Mouse (Mus musculus) liver, postnatal 0 days (tissue): Measurements from ENCODE around the gene Brwd1. TPM values are rescaled to one million over a fixed set of nuclear protein-coding genes. Genes with fewer than 3 reads are reported as not detected.
"Not testable (repeated sequence)": the region's sequence is repeated elsewhere in the genome, so short reads cannot be mapped to it uniquely, and the experiment has no call there.

Experiments used
- ATAC-seq: fragments of 200-750 bp; cut with Nextera tagmentation; 2 replicates; pipeline ENCODE4 v1.8.0; 2017; ENCODE audit warnings: mild to moderate bottlenecking, moderate library complexity
- DNase-seq: peaks from one replicate; pipeline ENCODE4 v3.0.0-alpha.2; 2016
- H3K27ac ChIP-seq: fragments of 300-500 bp; sonication (generic); 2 replicates; pipeline ENCODE4 v1.5.1; 2014; ENCODE audit warnings: antibody characterized with exemption, moderate library complexity, mild to moderate bottlenecking, low read depth
- H3K27me3 ChIP-seq: fragments of 300-500 bp; sonication (generic); 2 replicates; pipeline ENCODE4 v1.6.1; 2014; ENCODE audit warnings: low read length, control low read depth, mixed read lengths; ENCODE audit not compliant: insufficient read depth
- H3K36me3 ChIP-seq: fragments of 300-500 bp; sonication (generic); replicated peaks from 2 replicates; pipeline ENCODE4 v1.6.1; 2014; ENCODE audit warnings: mild to moderate bottlenecking, control low read depth, low read length, moderate library complexity, mixed read lengths; ENCODE audit not compliant: insufficient read depth
- H3K4me1 ChIP-seq: fragments of 300-500 bp; sonication (generic); 2 replicates; pipeline ENCODE4 v1.6.1; 2014; ENCODE audit warnings: antibody characterized with exemption, mild to moderate bottlenecking, control low read depth; ENCODE audit not compliant: insufficient read depth
- H3K4me2 ChIP-seq: fragments of 300-500 bp; sonication (generic); 2 replicates; pipeline ENCODE4 v1.6.1; 2014; ENCODE audit warnings: low read depth, mild to moderate bottlenecking, low read length, moderate library complexity, mixed read lengths
- H3K4me3 ChIP-seq: fragments of 300-500 bp; sonication (generic); 2 replicates; pipeline ENCODE4 v1.5.1; 2014; ENCODE audit warnings: low read depth, low read length
- H3K9ac ChIP-seq: fragments of 300-500 bp; sonication (generic); replicated peaks from 2 replicates; pipeline ENCODE4 v1.6.1; 2014; ENCODE audit warnings: mild to moderate bottlenecking, moderate library complexity
- H3K9me3 ChIP-seq: fragments of 300-500 bp; sonication (generic); 2 replicates; pipeline ENCODE4 v1.6.1; 2016; ENCODE audit warnings: mild to moderate bottlenecking, control low read depth, low read length, mixed read lengths
- CTCF ChIP-seq: sonication (generic); IDR thresholded peaks from 2 replicates; pipeline ENCODE4 v1.5.1; 2016; ENCODE audit warnings: antibody characterized with exemption, low read depth
- EP300 ChIP-seq: IDR thresholded peaks from 2 replicates; pipeline ENCODE4 v1.6.1; 2016; ENCODE audit warnings: antibody characterized with exemption, low read depth, mild to moderate bottlenecking
- WGBS: fragments of 180-500 bp; shearing (Covaris S2); extraction: QIAGEN DNeasy Blood & Tissue Kit; methylation state at CpG from one replicate; pipeline ENCODE4 v1.1.7; 2014; ENCODE audit not compliant: insufficient replicate concordance; 5-methylcytosine and 5-hydroxymethylcytosine counted together
- polyA plus RNA-seq: library from polyadenylated mRNA; unstranded; fragments of >200 nt; fragmentation: Nextera tagmentation; extraction: Ambion mirVana; gene quantifications from 2 replicates; pipeline ENCODE4 v1.2.1, GENCODE M21; 2015

The Brwd1 gene
- polyA plus RNA-seq, 1 experiment from 2014 or later: 12.8 TPM

DNA sequence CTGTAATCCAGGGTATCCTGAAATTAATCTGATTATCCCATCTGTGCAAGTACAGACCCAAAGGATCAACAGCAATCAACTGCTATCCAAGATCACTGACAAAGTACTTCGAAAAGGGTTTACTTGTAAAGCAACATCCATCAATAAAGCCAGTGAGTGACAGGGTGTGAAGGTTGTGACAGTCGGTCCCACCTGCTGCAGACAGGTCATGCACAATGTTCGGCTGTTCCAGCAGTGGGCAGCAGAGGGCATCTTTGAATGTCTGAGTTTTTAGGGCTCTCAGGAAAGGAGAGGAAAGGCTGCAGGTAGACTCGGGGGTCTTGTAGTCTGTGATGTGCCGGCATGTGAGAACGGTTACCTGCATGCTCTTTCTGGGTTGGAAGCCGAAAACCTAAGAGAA lies 98.7 kb downstream of the Brwd1 start:
- H3K9me3 ChIP-seq: no peaks in the 10 kb centered on the region
- ATAC-seq: no peak
- DNase-seq: peak; percentile 53
- H3K4me2 ChIP-seq: no peak overlapping the region
- WGBS: 78% methylated on average over 7 of the region's 7 CpGs
- H3K4me3 ChIP-seq: no peak overlapping the region
- no peaks in the 10 kb centered on the region for H3K27me3 ChIP-seq
- no peak for TF ChIP-seq EP300
- TF ChIP-seq CTCF: peak; percentile 63
- H3K36me3 ChIP-seq: peaks cover 24% of the 10 kb centered on the region
- no peak overlapping the region for H3K27ac ChIP-seq
- H3K9ac ChIP-seq: no peak overlapping the region
- no peaks in the 10 kb centered on the region for H3K4me1 ChIP-seq

DNA sequence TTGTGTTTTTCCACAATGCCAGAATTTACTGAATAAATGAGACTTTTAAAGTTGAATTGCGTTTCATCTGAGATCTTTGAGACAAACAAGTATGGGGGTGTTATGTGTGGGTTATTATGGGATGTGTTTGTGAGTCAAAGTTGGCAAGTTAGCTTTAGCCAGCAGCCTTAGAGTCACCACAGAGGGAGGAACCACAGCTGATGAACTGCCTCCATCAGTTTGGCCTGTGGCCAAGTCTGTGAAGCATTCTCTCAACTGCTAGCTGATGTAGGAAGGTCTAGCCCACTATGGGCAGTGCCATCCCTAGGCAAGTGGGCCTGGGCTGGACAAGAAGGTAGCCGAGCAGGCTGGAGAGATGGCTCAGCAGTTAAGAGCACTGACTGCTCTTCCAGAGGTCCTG lies 111.5 kb downstream of the Brwd1 start:
- no peaks in the 10 kb centered on the region for H3K4me1 ChIP-seq
- H3K27me3 ChIP-seq: no peaks in the 10 kb centered on the region
- ATAC-seq (no peak), DNase-seq (no peak)
- no peak overlapping the region for H3K4me2 ChIP-seq
- H3K27ac ChIP-seq: no peak overlapping the region
- no peak overlapping the region for H3K4me3 ChIP-seq
- no peak for TF ChIP-seq EP300
- H3K9ac ChIP-seq: no peak overlapping the region
- no peaks in the 10 kb centered on the region for H3K36me3 ChIP-seq
- no peaks in the 10 kb centered on the region for H3K9me3 ChIP-seq
- 74% methylated on average over 2 of the region's 2 CpGs for WGBS

DNA sequence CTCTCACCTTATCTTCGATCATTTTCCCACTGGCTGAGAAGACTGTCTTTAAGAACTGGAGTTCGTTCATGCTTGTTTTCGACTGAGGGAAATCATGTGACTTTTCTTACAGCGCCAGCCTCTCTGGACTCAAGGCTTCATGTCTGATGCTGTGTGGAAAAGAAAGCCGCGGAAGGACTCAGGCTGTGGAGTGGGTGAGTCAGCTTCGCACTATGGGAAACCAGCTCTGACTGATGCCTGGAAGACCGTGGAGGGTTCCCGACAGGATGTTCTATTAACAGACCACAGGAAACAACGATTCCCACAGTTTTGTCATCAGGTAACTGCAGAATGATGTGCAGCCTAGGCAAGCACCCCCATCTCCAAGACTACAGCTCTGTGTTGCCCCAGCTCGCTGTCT lies 114.9 kb downstream of the Brwd1 start:
- Histone ChIP-seq H3K9me3 (no peaks in the 10 kb centered on the region), H3K4me1 (no peaks in the 10 kb centered on the region), H3K9ac (no peak overlapping the region), H3K27ac (no peak overlapping the region), H3K27me3 (no peaks in the 10 kb centered on the region), H3K36me3 (no peaks in the 10 kb centered on the region), H3K4me2 (no peak overlapping the region), H3K4me3 (no peak overlapping the region)
- ATAC-seq (no peak), DNase-seq (no peak)
- TF ChIP-seq CTCF (no peak), EP300 (no peak)
- WGBS: 46% methylated on average over 11 of the region's 11 CpGs

DNA sequence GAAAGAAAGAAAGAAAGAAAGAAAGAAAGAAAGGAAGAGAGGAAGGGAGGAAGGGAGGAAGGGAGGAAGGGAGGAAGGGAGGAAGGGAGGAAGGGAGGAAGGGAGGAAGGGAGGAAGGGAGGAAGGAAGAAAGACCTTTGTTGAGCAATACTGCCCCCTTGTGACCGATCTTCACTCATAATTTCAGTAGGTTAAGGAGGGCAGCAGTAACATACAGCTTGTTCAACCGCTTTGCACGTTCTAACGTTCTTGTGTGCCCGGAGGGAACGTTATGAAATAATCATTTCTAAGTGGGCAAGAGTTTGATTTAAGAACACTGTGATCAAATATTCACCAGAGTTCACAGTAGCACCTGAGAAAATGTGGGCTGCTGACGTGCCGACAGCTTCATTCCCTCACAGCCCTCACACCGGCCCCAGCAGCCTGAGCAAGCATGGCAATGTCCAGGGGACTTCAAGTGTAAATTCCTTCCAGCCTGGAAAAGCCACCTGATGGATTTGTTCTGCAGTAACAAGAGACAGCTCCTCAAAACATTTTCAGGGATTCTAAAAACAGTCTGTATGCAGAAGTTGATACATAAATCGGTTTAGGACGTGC lies 117.8 kb downstream of the Brwd1 start:
- peak; percentile 50 for DNase-seq
- Histone ChIP-seq H3K4me2 (no peak overlapping the region), H3K36me3 (no peaks in the 10 kb centered on the region), H3K9ac (no peak overlapping the region), H3K4me3 (no peak overlapping the region), H3K27ac (no peak overlapping the region), H3K4me1 (no peaks in the 10 kb centered on the region), H3K9me3 (no peaks in the 10 kb centered on the region), H3K27me3 (no peaks in the 10 kb centered on the region)
- ATAC-seq: no peak
- 52% methylated on average over 11 of the region's 11 CpGs for WGBS
- TF ChIP-seq CTCF: peak; percentile 75
- TF ChIP-seq EP300: no peak

DNA sequence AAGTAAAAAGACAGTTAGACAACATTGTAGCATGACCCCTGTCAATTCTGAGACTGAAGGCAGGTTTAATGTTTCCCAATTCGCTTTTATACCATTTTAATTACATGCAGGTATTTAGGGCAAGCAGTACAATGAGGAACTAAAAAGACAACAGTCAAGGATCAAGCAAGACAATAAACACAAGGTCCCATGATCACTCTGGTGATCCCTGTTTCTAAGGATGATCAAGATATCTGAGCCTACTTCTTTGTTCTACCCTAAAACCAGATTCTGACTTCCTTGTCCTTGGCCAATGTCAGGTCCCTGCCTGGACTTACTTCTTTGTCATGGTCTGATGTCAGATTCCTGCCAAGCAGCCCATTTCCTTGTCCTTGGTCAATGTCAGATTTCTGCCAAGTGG lies 120.8 kb downstream of the Brwd1 start:
- not testable (repeated sequence) for H3K27me3 ChIP-seq, DNase-seq, H3K9ac ChIP-seq, ATAC-seq, H3K4me3 ChIP-seq, H3K27ac ChIP-seq, H3K4me2 ChIP-seq, H3K4me1 ChIP-seq, H3K9me3 ChIP-seq, H3K36me3 ChIP-seq
- WGBS: 62% methylated on average over 1 of the region's 1 CpGs

DNA sequence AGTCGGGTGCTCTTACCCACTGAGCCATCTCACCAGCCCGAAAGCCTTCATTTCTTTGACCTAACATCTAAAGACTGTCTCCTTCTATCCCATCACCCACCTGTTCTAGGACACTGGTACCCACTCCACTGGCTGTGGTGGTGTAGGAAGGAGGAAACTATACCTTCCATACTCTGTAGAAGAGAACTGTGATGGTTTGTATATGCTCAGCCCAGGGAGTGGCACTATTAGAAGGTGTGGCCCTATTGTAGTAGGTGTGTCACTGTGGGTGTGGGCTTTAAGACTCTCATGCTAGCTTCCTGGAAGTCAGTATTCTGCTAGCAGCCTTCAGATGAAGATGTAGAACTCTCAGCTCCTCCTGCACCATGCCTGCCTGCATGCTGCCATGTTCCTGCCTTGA lies 121.6 kb downstream of the Brwd1 start:
- DNase-seq: not testable (repeated sequence)

DNA sequence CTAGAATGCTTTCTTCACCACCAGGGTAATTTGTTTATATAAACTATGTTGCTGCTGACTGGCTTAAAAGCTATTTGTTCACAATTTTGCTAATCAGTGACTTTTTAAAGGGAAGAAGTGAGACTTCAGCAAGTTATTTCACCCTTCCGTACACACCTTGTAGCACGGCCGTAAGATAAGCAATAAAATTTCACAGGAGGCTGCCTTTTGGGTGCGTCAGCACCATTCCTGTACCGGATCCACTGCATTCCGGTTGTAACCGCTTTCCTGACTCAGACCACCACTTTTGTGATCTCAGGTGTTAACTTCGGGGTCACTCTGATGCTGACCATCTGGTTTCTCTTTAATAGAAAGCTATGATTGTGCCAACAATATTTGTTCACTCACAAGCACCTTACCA lies 124.2 kb downstream of the Brwd1 start:
- WGBS: 86% methylated on average over 8 of the region's 8 CpGs
- Histone ChIP-seq H3K27me3 (no peaks in the 10 kb centered on the region), H3K9me3 (no peaks in the 10 kb centered on the region; the same call in 1 of the 2 replicates), H3K4me3 (no peak overlapping the region), H3K27ac (no peak overlapping the region), H3K36me3 (no peaks in the 10 kb centered on the region), H3K4me2 (no peak overlapping the region), H3K9ac (no peak overlapping the region), H3K4me1 (no peaks in the 10 kb centered on the region)
- DNase-seq (no peak), ATAC-seq (no peak)
- TF ChIP-seq EP300 (no peak), CTCF (no peak)

More for the DNA sequence above, 121.6 kb downstream of the Brwd1 start:
- not testable (repeated sequence) for H3K9ac ChIP-seq, ATAC-seq, H3K27me3 ChIP-seq, H3K4me2 ChIP-seq, H3K36me3 ChIP-seq, H3K27ac ChIP-seq, H3K4me3 ChIP-seq, H3K9me3 ChIP-seq, H3K4me1 ChIP-seq
- 78% methylated on average over 2 of the region's 2 CpGs for WGBS
